Mouse (Mus musculus) megakaryocyte progenitor cell, adult 5-6 weeks (primary cell): ENCODE measurements around the gene Igdcc4. TPM values are rescaled to one million over a fixed set of nuclear protein-coding genes. Genes with fewer than 3 reads are reported as not detected.

Source experiments
- ATAC-seq: replicated peaks from 2 replicates; pipeline ENCODE4 v1.8.0; 2016; ENCODE audit warnings: mild to moderate bottlenecking, moderate TSS enrichment, inconsistent platforms; ENCODE audit not compliant: poor library complexity
- total RNA-seq, 2 experiments: library from RNA; stranded (forward) in 1 of 2; stranded (reverse) in 1 of 2; fragments of 157-497, 149-512 nt in 1 of 2; fragments of 200-1000 nt in 1 of 2; gene quantifications; 2 replicates each; pipeline versions ENCODE4 v1.2.3 to v1.2.4; 2015 to 2017

The Igdcc4 gene
- total RNA-seq, 2 experiments from 2014 or later, result under 0.01 to 0.02 TPM

DNA sequence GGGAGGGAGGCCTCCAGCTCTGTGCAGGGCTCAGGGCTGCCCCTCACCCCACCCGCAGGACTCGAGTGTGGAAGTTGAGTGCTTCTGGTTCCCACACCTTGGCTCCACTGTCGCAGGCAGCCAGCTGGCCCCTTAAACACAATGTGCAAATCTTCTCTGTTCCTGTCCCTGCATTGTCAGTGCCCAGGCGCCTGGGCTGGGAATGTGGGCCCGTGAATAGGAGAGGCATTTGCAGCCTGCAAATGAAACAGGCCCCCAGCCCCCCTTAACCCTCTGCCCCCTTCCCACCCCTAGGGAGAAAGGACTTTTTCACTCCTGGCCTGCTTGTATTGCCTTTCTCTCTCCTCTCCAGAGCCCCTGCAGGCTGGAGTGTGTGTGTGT, 52.0 kb downstream of the Igdcc4 start:
- ATAC-seq, result no peak

DNA sequence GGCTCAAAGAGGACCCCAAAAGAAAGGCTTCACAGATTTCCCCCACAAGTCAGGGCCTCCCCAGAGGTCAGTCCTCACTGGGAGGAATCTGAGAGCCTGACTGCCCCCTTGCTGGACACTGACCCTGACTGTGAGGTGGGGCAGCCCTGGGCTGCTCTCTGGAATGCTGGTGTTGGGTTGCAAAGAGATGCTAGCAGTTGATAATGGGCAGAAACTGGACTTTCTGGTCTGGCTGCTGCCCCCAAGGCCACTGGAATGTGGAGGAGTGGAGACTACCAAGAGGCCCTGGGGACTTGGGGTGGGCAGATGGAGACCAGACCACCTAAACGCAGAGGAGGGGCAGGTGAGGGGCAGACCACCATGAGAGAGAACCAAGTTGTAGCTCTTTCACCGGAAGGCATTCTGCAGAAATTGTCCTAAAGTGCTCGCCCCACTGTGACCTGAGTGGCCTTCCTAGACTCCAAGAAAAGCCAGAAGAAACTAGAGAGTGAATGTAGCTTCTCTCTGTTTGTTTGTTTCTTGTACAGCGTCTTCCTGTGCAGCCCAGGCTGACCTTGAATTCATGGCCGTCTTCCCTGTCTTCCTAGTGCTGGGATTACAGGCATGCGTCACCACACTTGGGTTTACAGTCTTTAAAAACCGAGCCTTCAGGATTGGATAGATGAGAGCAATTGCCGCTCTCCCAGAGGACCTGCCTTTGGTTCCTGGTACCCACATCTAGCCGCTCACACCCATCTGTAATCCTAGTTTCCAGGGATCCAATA, 53.6 kb downstream of the Igdcc4 start:
- no peak for ATAC-seq

GRCm38 (mm10) chr9:65156604-65157003, 55.3 kb downstream of the Igdcc4 start:
- no peak for ATAC-seq

DNA sequence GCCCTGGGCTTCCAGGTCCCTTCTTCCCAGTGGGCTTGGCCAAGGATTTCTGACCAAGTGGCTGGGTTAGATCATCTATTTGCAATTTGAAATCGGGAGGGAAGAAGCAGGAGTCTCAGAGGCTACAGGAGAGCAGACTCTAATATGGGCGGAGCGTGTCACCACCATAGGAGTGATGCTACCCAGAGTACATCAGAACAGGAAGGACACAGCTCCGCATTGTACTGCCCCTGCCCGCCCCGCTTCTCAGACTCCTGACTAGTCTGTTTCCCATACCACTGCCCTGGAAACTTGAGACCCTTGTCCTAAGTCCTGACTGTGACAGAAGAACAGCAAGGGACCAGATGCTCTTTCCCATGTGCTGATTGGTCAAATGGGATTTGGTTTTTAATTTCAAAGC, 56.3 kb downstream of the Igdcc4 start:
- no peak for ATAC-seq

- ATAC-seq, result no peak
These were observed 59.9 kb downstream of the Igdcc4 start for GRCm38 (mm10) chr9:65161188-65161587.

DNA sequence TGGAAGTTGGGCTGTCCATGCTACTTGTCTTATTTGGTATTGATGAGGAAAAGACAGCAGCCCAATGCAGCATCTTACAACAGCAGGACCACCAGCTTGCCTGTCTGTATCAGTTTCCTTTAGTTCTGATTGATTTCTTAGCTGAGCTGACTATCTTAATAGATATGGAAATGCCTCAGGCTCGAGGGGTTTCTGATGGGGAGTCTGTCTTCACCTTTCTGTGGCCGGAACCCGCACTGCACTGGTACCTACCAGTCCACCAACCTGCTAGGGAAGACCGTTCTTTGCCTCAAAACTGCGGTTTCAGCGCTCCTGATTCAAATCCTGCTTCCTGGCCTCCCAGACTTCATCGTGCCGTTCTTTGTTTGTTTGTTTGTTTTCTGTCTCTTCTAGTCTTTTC, 60.6 kb downstream of the Igdcc4 start:
- no peak for ATAC-seq

DNA sequence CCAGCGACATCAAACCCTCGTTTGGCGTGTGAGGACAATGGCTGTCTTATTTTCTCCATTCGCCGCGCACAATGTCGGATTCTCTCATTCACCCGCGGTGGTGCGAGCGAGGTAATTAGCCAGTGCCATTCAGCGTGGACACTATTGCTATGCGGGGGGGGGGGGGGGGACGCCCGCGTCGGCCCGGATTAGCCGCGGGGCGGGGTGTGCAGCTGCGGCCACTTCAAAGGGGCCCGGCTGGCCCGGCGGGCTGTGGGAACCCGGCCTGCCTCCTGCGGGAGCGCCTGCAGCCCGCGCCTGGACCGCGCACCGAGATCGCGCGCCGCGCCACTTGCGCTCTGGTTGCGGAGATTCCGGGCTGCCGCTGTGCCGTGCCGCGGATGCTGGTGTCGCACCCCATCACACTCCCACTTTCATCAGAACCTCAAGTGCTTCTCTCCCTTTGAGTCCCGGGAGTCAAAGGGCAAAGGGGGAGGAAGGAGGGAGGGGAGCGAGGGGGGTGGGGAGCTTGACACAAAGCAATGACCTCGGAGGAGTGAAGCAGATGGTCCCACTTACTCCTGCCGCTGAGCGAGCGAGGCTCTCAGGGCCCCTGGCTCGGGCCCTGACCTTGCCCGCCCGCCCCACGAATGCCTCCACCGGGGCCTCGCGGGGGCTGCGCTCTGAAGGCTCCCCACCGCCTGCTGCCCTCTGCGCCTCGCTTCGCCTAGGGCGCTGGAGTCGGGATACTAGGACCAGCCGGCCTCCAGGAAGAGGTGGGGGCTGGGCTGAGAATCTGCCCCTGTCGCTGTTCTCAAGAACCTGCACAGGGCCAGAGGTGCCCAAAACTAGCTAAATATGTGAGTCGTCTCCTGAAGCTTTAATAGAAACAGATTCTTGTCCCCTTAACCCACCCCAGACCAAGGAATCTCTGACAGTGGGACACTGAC, 61.7 kb downstream of the Igdcc4 start:
- ATAC-seq, result no peak

- peak; percentile 54; the same call in 1 of the 2 replicates for ATAC-seq
These were observed 63.6 kb downstream of the Igdcc4 start for GRCm38 (mm10) chr9:65164870-65165269.

DNA sequence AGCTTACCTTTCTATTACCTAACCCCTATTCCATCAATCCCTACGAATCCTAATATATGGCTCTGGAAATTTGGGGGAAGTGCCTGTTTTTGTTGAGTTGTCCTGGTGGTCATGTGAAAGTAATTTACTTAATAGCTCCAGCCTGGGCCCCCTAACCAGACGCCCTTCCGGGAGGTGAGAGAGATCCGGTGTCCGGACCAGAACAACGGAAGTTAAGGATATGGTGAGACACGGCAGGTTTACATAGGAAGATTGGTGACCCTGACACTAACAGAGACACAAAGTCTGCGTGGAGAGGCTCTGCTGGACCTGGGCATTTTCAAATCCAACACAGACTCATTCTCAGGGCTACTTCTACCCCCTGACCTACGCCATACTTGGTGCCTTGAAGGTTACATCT, 65.1 kb downstream of the Igdcc4 start:
- no peak for ATAC-seq

- no peak for ATAC-seq
These were observed 67.2 kb downstream of the Igdcc4 start for GRCm38 (mm10) chr9:65168534-65168933.

DNA sequence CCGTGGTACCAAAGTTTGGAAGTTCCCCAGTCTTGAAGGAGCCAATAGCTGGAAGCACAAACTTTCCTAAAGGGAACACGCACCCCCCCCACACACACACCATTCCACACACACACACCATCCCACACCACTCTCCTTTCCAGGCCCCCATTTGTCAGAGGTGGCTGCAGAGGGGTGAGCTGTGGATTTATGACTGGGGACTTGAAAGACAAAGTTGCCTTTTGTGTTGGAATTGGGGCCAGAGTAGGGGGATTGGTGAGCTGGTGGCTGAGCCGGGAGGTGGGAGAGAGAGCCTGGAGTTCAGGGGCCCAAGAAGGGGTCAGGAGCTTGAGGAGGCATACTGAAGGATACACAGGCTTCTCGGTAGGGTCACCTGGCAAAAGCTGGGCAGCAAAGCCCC, 67.7 kb downstream of the Igdcc4 start:
- ATAC-seq, result no peak

GRCm38 (mm10) chr9:65172654-65173053, 71.4 kb downstream of the Igdcc4 start:
- ATAC-seq, result no peak

- no peak for ATAC-seq
These were observed 74.1 kb downstream of the Igdcc4 start for GRCm38 (mm10) chr9:65175234-65175938.

DNA sequence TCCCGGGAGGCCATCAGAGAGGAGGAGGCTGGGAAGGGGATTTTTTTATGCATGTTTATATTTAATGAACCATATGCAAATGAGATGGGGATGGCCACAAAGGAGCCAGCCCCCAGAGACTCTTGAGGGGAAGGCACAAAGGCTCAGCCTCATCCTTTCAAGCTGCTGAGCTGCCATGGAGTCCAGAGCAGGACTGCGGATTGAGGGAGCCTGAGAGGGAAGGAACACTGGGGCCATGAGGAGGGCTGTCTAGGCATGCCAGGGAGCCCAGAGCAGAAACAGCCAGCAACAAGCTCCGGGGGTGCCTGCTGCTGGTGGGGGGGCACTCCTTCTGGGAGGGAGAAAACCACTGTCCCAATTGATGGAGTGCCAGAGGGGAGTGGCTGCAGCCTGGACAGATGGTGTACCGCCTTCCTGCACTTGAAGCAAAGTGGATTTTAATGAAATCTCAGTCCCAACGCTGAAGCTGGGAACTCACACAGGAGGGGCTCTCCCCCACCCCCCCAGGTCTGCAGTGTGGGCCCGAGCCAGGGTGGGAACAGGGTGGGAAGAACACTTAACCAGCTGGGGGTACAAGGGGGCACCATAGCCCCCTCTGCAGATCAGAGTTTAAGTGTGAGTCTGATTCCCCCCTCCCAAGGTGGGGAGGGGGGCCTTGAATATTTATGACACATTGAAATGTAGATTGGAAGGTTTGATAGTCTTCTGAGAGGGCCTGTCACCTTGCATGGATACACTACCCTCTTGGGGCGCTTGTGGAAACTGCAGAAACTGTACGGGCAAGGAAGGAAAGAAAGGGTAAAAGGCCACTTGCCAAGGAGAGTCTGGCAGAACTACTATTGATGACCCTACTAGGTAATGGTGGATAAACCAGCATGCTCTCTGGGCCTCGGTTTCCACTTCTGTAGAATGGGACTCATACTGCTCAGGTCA, 74.9 kb downstream of the Igdcc4 start:
- no peak for ATAC-seq

DNA sequence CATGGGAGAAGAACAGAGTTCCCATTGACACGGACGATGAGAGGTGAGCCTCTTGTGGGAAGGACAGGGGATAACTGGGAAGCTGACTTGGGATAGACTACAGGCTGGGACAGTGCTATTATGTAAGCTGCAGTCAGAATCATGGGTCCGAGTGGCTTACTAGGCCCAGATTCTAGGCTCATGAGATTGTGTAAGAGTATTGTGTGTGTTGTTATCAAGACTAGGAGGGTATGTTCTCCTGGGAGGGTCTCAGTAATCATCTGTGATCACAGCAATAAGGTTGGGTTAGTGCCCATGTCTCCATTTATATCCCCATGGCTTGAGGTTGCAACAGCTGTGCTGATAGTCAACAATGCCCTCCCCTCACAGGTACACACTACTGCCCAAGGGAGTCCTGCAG, 76.2 kb downstream of the Igdcc4 start:
- ATAC-seq, result no peak

DNA sequence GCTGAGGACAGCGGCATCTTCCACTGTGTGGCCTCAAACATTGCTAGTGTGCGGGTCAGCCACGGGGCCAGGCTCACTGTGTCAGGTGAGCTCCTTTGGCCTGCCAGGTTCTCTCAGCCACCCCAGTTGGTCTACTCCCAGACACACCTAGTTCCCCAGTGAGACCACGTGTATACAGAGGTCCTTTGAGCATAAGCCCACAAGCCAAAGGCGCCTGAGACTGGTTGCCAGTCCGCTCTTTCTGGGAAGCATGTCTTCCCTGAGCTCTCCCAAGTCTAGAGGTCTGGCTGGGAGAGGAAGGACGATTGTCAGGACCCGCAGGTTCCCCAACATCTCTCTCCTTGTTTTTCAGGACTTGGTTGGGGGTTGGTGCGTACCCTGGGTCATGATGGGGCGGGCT, 76.6 kb downstream of the Igdcc4 start:
- ATAC-seq, result no peak

DNA sequence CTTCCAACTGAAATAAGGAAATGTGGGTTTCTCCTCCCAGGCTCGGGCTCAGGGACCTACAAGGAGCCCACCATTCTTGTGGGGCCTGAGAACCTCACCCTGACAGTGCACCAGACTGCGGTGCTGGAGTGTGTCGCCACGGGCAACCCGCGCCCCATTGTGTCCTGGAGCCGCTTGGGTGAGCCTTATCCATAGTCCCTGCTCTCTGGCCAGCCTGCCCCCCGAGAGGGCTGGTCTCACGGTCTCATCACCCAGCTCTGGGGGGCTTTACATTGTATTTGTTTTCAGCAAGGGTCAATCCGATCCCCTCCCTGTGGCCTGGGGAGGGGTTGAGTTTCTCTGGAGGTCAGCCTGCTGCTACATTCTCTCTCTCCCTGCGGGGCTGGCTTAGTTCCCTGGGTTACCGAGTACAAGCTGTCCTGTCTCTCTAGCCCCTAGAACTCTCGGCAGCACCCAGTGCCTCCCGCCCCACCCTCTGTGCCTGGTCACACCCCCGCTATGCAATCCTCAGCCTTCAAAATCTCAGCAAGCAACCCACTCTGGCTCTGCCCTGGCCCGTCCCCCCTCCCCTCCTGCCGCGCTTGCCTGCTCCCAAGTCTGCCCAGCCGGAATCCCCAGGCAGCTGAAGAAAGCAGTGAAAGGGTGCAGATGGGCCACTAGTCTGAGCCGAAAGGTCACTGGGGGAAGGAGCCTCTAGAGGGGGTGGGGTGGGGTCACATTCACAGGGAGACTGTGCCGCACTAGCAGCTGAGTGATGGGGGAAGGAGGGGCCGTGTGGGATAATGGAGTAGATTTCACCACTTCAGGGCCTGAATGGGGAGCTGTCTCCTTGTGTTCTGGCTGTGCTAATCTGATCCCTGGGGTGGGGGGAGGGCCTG, 77.3 kb downstream of the Igdcc4 start:
- no peak for ATAC-seq

DNA sequence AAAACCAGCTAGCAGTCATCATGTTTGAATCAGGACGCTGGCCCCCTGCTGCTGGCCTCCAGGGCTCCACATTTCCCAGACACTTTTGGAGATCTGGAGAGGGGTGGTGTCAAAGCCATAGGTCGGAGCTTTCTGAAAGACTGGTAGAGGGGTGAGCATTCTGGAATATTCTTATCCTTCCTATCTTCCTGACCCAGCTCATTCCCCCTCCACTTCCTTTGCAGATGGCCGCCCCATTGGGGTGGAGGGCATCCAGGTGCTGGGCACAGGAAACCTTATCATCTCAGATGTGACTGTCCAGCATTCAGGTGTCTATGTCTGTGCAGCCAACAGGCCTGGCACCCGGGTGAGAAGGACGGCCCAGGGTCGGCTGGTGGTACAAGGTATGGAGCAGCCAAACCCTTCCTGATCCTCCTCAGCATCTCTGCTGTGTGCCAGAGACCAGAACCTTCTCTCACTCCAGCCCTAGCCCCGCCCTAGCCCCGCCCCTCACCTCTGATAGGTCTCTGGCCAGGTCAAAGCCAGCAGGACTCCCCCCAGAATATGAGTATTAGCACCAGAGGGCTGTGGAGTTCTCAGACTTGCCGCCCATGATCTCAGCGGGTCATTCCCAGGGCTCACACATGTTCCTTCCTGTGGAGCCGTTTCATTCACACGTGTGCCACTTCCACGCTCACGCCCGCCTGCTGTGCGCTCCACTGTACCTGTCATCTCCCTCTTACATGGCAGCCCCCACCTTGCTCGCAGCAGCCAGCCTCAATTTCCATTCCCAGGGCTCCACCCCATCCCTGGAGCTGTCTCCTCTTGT, 78.7 kb downstream of the Igdcc4 start:
- ATAC-seq, result peak; percentile 65
